Mouse (Mus musculus) right cerebral cortex, adult 2 months (tissue): ENCODE data around the gene Eid3.

ENCODE experiments used
- DNase-seq, 2 experiments: peaks; one replicate each; pipeline ENCODE4 v3.0.0; 2021 to 2022; ENCODE audit warnings: low spot score in 2 of 2

The Eid3 gene

DNA sequence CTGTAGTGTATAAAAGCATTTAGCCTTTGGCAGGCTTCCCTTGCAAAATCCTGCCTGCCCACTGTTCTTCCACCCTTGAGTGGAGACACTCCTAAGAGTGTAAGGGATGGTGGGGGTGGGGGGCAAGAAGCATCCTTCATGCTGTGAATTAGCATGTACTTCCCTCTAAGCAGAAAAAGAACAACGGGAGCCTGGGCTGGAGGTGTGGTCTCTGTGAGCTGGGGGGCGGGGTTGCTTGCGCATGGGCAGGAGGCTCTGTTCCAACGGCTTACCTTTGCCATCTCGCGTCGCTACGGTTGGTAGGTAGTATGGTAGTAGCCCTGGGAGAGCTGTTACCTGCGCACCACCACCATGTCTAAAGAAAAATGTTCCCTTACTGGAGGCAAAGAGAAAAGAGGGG, at the start of gene Eid3:
Gene Eid3, plus strand, starts transcription at position 271 of the 400 bp plus-strand sequence.
- DNase-seq, result no peak

DNA sequence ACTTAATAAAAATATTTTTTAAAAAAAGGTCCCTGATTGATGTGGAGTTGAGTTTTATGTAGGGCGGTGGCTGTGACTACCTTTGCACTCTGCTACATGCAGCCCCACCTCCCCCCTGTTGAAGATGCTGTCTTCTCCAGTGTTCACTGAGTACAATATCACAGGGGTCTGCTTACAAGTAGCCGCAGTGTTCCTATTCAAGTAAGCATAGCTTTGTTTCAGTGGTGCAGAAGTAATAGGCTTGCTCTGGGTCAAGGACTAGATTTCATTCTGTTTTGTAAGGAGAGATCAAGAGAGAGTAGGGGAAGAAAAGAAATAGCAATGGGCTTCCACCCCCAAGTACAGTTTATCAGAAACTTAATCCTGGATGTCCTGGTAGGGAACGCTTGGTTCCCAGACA, 48.9 kb upstream of the Eid3 start:
- no peak for DNase-seq

DNA sequence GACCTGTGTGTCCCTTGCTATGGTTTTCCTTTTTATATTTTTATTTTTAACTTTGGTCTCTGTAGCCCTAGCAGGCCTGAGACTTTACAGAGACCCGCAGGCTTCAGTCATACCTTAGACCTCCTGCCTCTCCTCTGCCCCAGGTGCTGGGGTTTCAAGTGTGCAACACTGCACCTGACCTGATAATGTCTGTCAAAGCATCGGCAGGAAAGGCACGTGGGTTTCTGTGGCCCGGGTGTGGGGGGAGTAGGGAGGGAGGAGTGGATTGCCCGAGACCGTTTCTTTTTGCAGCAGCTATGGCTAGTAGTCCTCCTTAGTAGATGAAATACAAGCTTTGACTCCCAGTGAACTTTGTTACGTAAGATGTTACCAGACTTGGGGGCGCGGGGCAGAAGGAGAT, 48.5 kb upstream of the Eid3 start:
- no peak for DNase-seq

DNA sequence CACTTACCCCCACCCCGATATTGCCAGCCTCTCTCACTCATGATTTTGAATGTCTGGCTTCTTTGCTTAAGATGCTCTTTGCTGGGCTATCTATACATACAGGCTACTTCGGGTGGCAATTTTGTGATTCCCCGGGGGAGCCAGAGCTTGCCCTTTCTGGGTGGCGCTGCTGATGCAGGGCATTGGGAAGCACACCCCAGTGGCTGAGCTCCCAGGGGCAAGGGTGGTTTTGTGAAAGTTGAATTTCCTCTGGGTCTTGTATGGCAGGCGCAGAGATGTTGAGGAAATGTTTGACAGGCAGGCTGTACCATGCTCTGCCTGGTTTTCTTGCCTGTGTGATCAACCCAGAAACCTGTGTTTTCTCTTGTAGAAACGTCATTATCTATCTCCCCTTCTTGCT, 47.8 kb upstream of the Eid3 start:
- no peak for DNase-seq

DNA sequence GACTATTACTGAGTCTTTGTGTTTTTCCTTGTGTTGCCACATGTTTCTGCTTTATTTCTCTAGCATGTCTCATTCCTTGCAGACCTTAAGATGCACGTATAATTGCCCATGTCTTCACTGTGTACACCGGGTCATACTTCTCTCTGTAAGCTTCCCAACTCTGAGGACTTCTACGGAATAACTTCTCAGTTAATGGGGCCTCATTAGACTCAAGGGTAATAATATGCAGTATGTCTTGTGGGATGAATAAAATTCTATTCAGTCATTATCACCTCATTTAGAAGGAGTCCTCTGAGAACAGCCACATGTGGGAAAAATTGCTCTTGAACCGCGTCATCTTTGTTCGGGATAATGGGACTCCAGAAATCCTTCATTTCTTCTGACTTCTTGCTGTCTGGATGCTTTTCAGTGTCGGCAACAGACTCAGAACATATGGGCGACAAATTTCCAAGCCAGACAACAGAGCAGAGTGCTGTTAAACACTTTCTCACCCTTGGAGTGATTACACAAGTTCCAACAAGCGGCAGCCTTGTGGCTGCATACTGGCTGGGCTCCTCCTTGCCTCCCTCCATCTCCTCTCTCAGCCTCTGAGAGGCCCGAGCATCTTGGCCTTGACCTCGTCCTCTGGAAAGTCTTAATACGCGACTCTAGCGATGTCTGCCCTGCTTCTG, 43.2 kb upstream of the Eid3 start:
- no peak for DNase-seq

DNA sequence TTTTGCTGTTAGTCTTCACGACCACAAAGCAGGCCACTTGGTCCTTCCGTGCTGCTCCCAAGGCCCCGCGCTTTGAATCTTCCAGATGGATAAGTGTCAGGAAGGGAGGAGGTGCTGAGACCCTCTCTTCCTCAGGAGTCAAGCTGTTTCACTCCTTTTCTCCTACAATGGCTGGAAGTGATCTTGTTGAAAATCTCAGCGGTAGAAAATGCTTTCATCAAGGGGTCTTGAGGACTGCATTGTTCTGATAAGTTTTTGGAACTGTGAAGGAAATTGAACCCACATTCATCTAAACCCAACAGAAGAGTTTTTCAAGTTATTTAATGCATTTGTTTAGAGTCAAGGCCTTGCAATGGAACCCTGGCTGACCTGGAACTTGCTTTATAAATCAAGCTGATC, 42.6 kb upstream of the Eid3 start:
- DNase-seq, result no peak

DNA sequence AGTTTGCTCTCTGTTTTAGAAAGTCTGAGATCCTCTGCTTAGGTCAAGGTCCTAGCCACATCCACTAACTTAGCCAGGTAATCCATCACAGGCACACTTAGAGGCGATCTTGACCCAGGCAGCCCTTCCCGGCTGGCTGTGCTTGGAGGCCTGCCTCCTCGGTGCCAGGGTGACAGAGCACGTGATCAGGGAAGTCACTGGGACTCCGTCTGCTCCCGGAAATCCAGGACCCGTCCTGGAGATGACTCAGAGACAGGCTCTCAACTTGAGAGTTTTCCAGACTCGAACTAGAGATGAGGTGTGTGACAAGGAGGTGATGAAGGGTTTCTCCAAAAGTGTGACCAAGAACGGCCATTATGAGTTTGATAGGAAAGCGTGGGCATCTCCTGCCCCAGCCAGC, 41.9 kb upstream of the Eid3 start:
- DNase-seq, result no peak

DNA sequence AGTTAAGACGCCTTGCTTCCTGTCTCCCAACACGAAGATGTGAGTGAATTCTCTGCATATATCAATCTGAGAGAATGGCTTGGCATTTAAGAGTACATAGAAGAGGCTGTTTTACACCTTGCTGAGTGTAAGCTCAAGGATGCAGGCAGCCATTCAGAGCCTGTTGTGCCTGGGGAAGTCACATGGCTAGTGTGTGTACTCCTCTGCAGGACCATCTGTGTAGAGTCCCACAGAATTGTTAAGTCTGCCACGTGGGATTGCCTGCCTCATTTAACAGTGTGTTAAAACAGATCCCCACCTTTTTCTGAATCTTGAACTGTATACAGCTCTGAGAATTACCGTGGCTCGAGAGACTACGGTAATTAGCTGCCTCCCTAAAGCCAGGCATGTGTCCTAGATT, 39.9 kb upstream of the Eid3 start:
- peak; percentile 30 to 38 for DNase-seq

DNA sequence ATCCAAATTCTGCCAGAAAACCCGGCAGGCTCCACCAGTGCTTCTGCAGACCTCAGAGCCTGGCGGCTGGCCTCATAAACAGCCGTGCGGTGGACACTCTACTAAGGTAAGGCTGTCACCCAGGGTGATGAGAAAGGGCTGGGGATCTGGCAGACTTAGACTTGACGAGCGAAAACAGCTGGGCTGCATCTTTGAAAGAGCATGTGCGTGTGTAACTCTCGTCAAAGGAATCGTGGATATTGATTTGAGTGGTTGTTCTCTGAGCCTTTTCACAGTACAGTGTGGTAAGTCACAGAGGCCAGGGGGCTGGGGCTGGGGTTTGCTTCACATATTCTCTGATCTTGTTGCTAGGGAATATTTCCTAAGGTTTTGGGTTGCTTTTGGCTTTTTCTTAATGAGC, 32.5 kb upstream of the Eid3 start, which contains the start of gene Txnrd1:
Gene Txnrd1, plus strand, starts transcription at position 26 of the 400 bp plus-strand sequence.
- DNase-seq, result no peak

DNA sequence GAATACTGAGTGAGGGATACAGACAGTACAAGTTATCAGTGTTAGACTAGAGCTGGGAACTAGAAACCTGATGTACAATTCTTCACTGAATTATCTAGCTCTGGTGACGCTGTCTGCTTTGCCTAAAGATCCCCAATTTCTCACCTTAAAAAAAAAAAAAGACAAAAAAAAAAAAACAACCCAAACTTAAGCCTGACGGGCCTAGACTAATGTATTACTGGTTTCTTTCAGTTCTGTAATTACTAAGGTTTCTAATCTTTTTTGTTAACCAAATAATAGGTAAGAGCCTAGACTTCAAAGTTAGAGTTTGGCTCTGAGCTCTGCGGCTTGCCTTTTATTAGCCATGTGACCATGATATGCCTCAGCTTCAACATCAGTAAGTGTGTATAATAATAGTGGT, 30.5 kb upstream of the Eid3 start:
- DNase-seq, result no peak

DNA sequence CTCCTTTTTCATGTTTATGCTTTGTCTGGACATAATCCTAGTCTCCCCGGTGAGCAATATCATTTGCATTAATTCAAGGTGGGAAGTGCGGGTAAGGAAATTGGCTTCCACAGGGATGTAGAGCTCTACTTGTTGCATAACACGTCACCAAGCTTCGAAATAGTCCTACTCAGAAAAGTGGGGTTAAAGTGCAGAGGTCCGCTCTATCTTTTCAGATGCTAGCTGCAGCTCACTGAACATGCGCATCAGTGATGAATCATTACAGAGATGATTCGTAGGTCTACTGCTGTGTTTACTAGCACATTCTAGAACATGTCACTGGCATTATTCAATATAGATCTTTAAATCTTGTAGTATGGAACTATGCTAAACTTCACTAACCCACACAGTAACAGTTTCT, 28.0 kb upstream of the Eid3 start:
- no peak for DNase-seq

DNA sequence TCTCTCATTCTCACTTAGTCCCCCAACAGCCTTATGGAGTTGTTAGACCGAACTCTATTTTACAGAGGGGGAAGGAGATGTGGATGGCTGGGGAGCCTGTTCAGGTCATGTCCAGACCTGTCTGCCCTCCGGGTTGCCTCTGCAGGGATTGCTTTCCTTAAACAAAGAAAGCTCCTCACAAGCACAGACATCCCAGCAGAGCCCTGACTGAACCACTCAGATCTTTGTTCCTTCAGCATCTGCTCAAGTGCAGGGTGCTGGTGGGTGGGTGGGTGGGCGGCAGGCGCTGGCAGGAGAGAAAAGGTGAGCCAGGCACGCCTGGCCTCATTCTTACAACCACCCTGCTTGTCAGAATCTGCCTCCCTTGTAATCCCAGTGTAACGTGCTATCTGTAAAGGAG, 22.3 kb upstream of the Eid3 start:
- DNase-seq, result no peak

DNA sequence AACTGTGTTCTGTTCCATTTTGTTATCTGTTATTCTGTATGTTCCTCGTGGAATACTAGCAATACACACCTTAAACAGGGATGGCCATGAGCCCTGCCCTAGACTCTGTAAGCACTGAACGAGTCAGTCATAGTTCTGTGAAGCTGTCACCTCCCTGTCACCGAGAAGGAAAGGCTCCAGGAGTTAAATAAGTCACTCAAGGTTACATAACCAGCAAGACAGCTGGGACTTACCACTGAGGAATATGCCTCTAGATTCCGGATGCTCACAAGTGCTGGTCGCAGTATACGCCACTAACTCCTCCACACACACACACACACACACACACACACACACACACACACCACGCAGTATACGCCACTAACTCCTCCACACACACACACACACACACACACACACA, 21.7 kb upstream of the Eid3 start:
- DNase-seq, result no peak

DNA sequence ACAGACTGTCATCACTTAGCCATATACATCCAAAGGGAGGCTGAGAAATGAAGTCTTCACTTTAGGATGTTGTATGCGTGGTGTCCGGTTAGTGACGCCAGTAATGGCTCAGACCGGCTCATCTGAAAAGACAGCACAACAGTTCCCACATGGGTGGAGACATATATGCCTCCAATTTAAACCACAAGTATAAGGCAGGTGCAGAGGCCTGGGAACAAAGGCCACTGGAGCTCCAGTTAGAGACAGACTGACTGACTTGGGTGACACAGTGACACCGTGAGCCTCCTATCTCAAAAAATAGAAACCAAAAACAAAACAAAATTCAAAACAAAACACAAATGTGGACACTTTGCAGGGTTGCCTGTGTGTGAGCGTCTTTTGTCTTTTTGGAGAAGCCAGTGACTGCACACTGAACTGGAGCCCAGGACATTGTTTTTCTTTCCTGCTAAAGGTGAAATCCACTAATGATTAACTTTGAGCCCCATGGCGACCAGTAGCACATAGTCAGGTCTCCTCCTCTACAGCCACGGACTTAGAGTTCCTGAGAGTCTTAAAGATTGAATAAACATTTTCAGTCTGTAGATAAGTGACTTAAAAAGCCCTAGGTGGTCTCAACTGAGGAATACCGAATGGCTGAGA, 18.5 kb upstream of the Eid3 start:
- DNase-seq, result no peak

DNA sequence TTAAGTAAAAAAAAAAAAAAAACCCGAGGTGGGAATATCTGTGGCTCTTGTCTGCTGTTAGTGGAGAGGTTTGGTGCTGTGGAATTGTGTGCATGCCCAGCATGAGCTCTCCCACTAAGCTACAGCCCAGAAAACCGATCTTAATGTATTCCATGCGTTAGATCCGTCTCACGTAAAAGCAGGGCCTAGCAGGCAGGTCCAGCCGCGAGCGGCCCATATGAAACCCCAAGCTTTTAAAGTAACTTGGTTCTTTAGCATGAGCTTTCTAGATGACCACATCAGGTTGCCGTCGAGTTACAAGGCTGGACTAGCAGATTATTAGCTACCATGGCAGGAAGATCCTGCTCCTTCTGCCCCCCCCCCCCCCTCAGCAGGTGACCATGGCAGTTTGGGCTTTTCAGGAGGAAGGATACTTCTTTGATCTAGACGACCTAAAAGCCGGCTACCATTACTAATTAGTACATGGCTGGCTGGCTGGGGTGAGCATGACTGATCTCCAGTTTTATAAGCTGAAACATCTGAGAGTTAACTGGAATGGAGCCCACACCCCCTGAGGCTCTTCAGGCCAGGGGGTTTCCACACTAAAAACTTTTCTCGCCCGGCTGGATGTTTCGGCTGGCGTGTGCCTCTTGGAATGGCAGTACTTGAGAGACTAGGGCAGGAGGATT, 16.6 kb upstream of the Eid3 start:
- no peak for DNase-seq

DNA sequence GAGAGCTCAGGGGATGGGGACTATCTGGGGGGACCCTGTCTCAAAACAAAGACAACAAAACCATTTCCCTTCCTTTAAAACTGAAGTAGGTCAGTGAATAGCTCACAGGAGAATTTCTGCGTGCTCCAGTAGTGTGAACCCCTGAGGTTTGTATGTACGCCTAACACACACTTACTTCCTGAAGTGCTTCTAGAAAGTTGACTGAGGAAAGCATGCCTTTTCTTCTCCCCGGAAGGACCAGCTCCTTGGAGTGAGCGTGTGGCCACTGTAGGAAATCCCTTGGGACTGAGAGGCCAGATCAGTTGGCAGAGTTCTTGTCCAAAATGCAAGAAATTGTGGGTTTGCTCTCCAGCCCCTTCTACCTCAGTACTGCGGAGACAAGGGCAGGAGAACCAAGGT, 16.1 kb upstream of the Eid3 start:
- no peak for DNase-seq

DNA sequence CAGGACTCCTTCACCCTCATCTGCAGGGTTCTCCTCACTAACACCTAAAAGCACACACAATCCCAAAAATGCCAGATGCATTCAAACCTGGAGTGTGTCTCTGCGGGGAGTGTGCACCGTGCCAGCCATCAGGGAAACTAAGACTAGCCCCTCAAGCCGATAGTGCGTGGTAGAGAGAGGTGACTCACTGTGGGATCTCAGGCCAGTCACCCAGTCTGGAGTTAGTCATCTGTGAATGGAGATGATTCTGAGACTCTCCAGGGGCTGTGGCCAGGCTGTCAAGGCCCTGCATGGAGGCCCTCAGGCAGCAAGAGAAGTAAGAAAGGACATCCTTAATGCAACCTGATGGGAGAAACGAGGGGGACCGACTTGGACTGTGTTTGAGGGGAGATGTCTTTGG, 14.7 kb upstream of the Eid3 start:
- no peak for DNase-seq

DNA sequence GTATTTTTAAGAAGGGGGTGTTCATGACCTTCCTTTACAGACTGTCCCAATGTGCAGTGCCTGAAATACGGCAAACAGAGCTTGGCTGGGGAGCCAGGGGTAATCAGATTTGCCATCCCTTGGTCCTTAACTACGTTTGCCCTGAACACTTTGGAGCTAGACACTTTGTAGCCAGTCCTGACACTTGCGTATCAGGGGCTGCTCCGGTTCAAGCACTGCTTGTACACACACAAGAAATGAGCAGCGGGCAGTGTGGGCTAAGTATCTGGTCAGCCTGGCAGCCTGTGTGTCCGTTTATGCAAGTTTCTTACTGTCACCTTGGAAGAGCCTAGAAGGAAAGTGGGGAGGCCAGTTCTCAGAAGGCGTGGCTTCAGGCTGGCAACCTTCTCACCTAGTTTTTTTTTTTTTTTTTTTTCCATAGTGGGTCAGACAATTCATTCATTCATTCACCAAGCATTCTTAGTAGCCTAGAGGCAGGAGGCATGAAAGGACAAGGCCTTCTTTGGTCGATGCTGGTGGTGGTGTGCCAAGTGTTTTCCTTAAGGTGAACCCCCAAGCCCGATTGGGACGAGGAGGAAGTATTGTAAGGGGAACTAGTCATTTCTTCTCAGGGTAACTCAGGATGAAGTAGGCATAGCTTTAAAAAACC, 8.3 kb upstream of the Eid3 start:
- DNase-seq, result no peak

DNA sequence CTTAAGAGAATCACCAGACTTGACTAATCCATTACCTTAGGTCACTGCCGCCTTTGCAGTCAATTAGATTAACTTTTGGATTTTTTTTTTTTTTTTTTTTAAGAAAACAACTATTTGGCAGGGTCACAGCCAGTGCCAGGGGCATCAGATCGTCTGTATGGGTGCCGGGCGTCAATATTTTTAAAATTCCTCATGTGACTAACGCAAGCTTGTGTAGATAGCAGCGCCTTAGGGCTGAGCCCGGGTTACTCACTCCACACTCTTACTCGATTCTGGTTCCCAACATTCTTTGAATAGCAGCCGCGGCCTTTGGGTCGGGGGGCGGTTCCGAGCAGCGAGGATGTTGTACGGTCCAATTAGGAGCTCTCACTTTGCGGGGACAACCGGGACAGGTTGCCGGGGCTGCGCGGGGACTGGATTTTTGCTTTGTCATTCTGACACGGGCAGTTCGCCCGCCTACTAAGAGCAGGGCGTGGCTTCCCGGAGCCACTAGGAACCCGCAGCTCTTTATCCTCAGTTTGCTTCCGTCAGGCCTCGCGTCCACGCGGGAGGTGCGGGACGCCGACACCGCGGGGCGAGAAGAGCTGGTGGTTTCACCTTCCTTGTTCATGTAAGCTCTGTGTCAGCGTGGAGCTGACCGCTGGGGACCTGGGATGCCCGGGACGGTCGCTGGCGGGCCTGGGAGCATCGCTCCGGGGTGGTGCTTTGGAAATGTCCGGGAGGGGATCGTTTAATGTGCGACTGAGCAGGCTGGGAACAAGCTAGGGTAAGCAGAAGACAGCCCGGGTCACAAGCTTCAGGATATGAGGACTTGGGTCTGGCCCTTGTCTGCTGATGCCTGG, 7.5 kb upstream of the Eid3 start:
- DNase-seq, result peak; percentile 91 to 92

DNA sequence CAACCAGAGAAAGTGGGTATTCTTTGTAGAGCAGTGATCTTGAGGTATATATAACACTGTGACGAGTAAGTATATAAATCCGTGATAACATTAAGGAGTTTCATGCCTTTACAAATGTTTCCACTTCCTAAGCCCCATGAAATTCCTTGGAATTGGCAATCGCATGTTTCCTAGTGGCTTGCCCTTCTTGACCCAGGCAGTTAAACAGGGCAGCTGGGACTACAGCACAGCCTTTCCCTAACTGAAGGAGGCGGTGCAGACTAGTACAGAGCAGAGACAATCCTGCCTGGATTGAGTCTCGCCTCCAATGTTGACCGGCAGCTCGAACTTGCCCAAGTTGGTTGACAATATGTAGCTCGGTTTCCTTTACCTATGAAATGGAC, 6.9 kb upstream of the Eid3 start:
- DNase-seq, result peak in 1 of 2 experiments; percentile 52

DNA sequence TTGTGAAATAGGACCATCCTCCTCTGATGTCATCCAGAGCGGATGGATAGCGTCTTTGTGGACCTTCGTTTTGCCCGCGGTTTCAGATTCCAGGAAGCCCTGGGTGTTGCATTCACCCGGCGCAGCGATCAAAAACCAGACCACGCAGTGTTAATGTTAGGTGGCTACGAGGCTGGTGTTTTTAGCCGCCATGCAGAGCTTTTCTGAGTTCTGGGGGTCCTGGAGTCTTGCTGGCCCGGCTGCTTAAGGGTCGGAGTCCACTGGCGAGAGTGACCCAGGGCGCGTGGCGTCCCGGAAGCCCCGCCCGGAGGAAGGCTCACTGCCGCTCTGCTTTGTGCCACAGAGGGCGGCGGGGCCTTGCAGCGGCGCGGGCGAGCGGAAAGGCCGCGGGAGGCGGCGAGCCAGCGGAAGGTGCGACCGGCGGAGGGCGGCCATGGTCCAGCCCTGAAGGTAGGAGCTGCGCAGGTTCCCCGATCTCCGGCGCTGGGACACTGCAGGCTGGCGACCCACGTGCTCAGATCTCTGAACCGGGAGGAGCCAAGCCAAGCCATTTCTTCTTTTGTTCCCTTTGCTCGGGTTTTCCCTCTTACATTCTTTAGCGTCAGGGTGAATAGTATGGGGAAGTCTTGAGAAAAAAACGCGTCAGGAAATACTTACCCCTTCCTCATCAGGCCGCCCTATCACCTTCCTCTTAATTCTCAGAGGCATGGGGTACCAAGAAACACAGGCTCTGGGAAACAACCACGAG, 6.1 kb upstream of the Eid3 start:
- DNase-seq, result peak; percentile 45 to 64
